Mouse (Mus musculus) thymus, adult 2 months (tissue): ENCODE data around the gene Ttll5.

ENCODE experiments used
- CTCF ChIP-seq: fragments of 200-500 bp; IDR thresholded peaks from 2 replicates; pipeline ENCODE4 v1.5.1; 2012; ENCODE audit warnings: mild to moderate bottlenecking, control low read depth, low read length, moderate library complexity, borderline replicate concordance; ENCODE audit not compliant: control insufficient read depth, poor library complexity, insufficient read depth; ENCODE audit errors: extremely low read depth
- POLR2A ChIP-seq: fragments of 200-500 bp; IDR thresholded peaks from 2 replicates; pipeline ENCODE4 v1.6.1; 2012; ENCODE audit warnings: mild to moderate bottlenecking, low read length, control low read depth, moderate library complexity; ENCODE audit not compliant: control insufficient read depth, poor library complexity, insufficient read depth; ENCODE audit errors: extremely low read depth

DNA sequence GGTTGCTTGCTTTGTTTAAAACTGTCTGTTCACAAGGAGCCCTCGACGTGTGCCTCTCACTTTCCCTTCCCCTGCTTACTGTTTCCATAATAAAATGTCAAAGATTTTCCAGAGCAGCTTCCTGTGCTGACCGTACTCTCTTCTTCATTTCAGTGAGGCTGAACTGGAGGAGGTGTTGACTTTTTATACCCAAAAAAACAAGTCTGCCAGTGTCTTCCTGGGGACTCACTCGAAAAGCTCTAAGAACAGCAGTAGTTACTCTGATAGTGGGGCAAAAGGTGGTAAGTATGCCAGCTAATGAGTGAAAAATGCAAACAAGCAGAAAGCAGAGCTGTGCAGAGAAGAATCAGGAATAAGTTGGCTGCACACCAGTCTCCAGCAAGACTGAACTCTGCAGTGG, 105.3 kb downstream of the Ttll5 start:
- TF ChIP-seq CTCF, result no peak
- TF ChIP-seq POLR2A, result no peak
